Mouse (Mus musculus) liver, embryonic 13.5 days (tissue): ENCODE data around the gene Fam227b. TPM values are rescaled to one million over a fixed set of nuclear protein-coding genes. Genes with fewer than 3 reads are reported as not detected.

Experiments used
- ATAC-seq: fragments of 200-750 bp; cut with Nextera tagmentation; 2 replicates; pipeline ENCODE4 v1.8.0; 2017; ENCODE audit warnings: low read depth, mild to moderate bottlenecking, moderate number of reproducible peaks, moderate library complexity
- DNase-seq: peaks from one replicate; pipeline ENCODE4 v3.0.0; 2022
- H3K27ac ChIP-seq: fragments of 300-500 bp; sonication (generic); 2 replicates; pipeline ENCODE4 v1.5.1; 2015; ENCODE audit warnings: moderate library complexity, mild to moderate bottlenecking, inconsistent platforms
- H3K27me3 ChIP-seq: fragments of 300-500 bp; sonication (generic); 2 replicates; pipeline ENCODE4 v1.6.1; 2015; ENCODE audit warnings: mild to moderate bottlenecking, inconsistent platforms
- H3K36me3 ChIP-seq: fragments of 300-500 bp; sonication (generic); 2 replicates; pipeline ENCODE4 v1.6.1; 2015; ENCODE audit warnings: mild to moderate bottlenecking, inconsistent platforms
- H3K4me1 ChIP-seq: fragments of 300-500 bp; sonication (generic); replicated peaks from 2 replicates; pipeline ENCODE4 v1.6.1; 2015; ENCODE audit warnings: inconsistent platforms
- H3K4me2 ChIP-seq: fragments of 300-500 bp; sonication (generic); 2 replicates; pipeline ENCODE4 v1.6.1; 2015; ENCODE audit warnings: inconsistent platforms, mild to moderate bottlenecking, moderate library complexity
- H3K4me3 ChIP-seq: fragments of 300-500 bp; sonication (generic); replicated peaks from 2 replicates; pipeline ENCODE4 v1.5.1; 2015; ENCODE audit warnings: mild to moderate bottlenecking, inconsistent platforms
- H3K9ac ChIP-seq: fragments of 300-500 bp; sonication (generic); 2 replicates; pipeline ENCODE4 v1.6.1; 2015; ENCODE audit warnings: mild to moderate bottlenecking, inconsistent platforms
- H3K9me3 ChIP-seq: fragments of 300-500 bp; sonication (generic); replicated peaks from 2 replicates; pipeline ENCODE4 v1.6.1; 2016; ENCODE audit warnings: inconsistent platforms
- WGBS: fragments of 180-500 bp; shearing (Covaris S2); methylation state at CpG from one replicate; pipeline ENCODE4 v1.1.7; 2015; ENCODE audit not compliant: insufficient replicate concordance; 5-methylcytosine and 5-hydroxymethylcytosine counted together
- polyA plus RNA-seq: library from polyadenylated mRNA; unstranded; fragments of >200 nt; fragmentation: Nextera tagmentation; extraction: Ambion mirVana; gene quantifications from 2 replicates; pipeline ENCODE4 v1.2.1, GENCODE M21; 2015

Gene Fam227b
- polyA plus RNA-seq, 1 experiment from 2014 or later = not detected

- Histone ChIP-seq H3K9me3 (no peaks in the 10 kb centered on the region), H3K4me2 (no peak overlapping the region), H3K4me1 (no peaks in the 10 kb centered on the region), H3K4me3 (no peak overlapping the region), H3K27ac (no peak overlapping the region), H3K9ac (no peak overlapping the region), H3K27me3 (no peaks in the 10 kb centered on the region), H3K36me3 (no peaks in the 10 kb centered on the region)
- DNase-seq (no peak), ATAC-seq (no peak)
- 68% methylated on average over 6 of the region's 6 CpGs for WGBS
Observed at GRCm38 (mm10) chr2:125973207-125973606, 178.6 kb downstream of the Fam227b start.

DNA sequence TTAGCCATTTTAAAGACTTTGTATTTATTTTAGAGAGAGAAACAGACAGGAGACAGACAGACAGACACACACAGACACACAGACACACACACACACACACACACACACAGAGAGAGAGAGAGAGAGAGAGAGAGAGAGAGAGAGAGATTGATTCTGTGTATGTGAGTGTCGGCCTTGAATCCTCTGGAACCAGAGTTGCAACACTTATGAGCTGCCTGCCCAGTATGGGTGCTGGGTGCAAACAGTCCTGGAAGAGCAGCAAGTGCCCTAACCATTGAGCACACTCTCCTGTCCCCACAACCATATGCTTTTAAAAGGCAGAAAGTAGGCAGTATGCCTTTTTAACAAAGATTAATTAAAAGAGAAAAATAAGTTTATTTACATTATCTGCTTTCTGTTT lies 183.0 kb downstream of the Fam227b start:
- H3K9me3 ChIP-seq = no peaks in the 10 kb centered on the region
- H3K27ac ChIP-seq = no peak overlapping the region
- H3K36me3 ChIP-seq = no peaks in the 10 kb centered on the region
- no peak overlapping the region for H3K4me3 ChIP-seq
- no peaks in the 10 kb centered on the region for H3K4me1 ChIP-seq
- H3K27me3 ChIP-seq = no peaks in the 10 kb centered on the region
- DNase-seq (no peak), ATAC-seq (no peak)
- H3K4me2 ChIP-seq = no peak overlapping the region
- 58% methylated on average over 1 of the region's 1 CpGs for WGBS
- no peak overlapping the region for H3K9ac ChIP-seq

DNA sequence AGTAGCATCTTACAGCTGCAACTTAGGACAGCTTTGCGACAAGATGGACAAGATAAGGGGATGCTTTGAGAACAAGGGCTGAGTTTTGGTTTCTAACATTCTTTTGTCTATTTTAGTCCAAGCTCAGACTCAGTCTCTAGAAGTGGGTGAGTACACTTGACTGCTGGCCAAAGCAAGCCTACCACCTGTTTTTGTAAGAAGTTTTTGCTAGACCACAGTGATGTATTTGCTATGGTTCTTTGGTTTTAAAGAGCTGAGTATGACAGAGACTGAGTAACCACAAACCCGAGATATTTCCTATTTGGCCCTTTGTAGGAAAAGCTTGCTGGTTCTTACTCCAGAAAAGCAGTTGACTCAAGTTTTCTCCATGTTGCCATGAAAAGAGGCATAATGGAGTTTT lies 203.6 kb downstream of the Fam227b start:
- Histone ChIP-seq H3K27ac (no peak overlapping the region), H3K4me3 (no peak overlapping the region), H3K9me3 (no peaks in the 10 kb centered on the region), H3K27me3 (no peaks in the 10 kb centered on the region), H3K4me2 (no peak overlapping the region), H3K4me1 (no peaks in the 10 kb centered on the region), H3K9ac (no peak overlapping the region), H3K36me3 (peaks cover 5% of the 10 kb centered on the region; the same call in 1 of the 2 replicates)
- DNase-seq (no peak), ATAC-seq (no peak)
- WGBS = 67% methylated on average over 2 of the region's 2 CpGs

DNA sequence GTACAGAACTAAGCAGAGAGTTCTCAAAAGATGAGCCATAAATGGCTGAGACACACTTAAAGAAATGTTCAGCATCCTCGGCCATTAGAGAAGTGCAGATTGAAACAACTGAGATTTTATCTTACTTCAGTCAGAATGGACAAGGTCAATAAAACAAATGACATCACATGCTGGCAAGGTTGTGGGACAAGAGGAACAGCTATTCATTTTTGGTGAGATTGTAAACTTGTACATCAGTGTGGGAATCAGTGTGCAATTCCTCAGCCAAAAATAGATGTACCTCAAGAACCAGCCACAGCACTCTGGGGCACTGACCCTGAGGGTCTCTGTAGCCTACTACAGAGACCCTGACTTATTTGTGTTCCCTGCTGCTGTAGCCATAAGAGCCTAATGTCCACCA lies 208.5 kb downstream of the Fam227b start:
- Histone ChIP-seq H3K4me2 (no peak overlapping the region), H3K36me3 (no peaks in the 10 kb centered on the region), H3K27ac (no peak overlapping the region), H3K4me1 (no peaks in the 10 kb centered on the region), H3K4me3 (no peak overlapping the region), H3K9me3 (no peaks in the 10 kb centered on the region), H3K27me3 (no peaks in the 10 kb centered on the region), H3K9ac (no peak overlapping the region)
- 53% methylated on average over 1 of the region's 1 CpGs for WGBS
- ATAC-seq (no peak), DNase-seq (no peak)

GRCm38 (mm10) chr2:125941111-125941785 lies 210.6 kb downstream of the Fam227b start:
- Histone ChIP-seq H3K9ac (no peak overlapping the region), H3K27me3 (no peaks in the 10 kb centered on the region), H3K36me3 (no peaks in the 10 kb centered on the region), H3K4me3 (no peak overlapping the region), H3K4me2 (no peak overlapping the region), H3K9me3 (no peaks in the 10 kb centered on the region), H3K4me1 (no peaks in the 10 kb centered on the region), H3K27ac (no peak overlapping the region)
- WGBS = 63% methylated on average over 6 of the region's 6 CpGs
- DNase-seq (no peak), ATAC-seq (no peak)

- Histone ChIP-seq H3K36me3 (no peaks in the 10 kb centered on the region), H3K4me1 (no peaks in the 10 kb centered on the region), H3K9ac (no peak overlapping the region), H3K27ac (no peak overlapping the region), H3K4me2 (no peak overlapping the region), H3K4me3 (no peak overlapping the region), H3K27me3 (no peaks in the 10 kb centered on the region), H3K9me3 (no peaks in the 10 kb centered on the region)
- WGBS = 73% methylated on average over 6 of the region's 6 CpGs
- DNase-seq (no peak), ATAC-seq (no peak)
Observed at GRCm38 (mm10) chr2:125938993-125939642, 212.7 kb downstream of the Fam227b start.

DNA sequence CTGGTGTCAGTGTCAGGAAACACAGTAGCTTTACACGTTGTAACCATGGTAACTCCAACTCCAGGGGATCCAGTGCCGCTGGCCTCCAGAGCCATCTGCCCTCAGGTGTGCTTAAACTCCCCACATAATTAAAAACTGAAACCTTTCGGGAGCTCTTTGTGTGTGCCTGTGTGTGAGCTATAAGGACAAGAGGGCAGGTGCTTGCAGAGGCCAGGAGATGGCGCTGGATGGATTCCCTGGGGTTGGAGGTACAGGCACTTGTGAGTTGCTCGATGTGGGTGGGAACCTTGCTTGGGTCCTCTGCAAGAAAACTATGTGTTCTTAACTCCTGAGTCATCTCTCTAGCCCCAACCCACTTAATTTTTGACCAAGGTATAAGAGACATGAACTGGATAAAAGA lies 215.4 kb downstream of the Fam227b start:
- H3K9me3 ChIP-seq = no peaks in the 10 kb centered on the region
- WGBS = 53% methylated on average over 5 of the region's 5 CpGs
- H3K36me3 ChIP-seq = peaks cover 3% of the 10 kb centered on the region; the same call in 1 of the 2 replicates
- no peak overlapping the region for H3K9ac ChIP-seq
- no peak overlapping the region for H3K4me3 ChIP-seq
- DNase-seq (no peak), ATAC-seq (no peak)
- no peaks in the 10 kb centered on the region for H3K27me3 ChIP-seq
- H3K4me2 ChIP-seq = no peak overlapping the region
- no peak overlapping the region for H3K27ac ChIP-seq
- no peaks in the 10 kb centered on the region for H3K4me1 ChIP-seq

DNA sequence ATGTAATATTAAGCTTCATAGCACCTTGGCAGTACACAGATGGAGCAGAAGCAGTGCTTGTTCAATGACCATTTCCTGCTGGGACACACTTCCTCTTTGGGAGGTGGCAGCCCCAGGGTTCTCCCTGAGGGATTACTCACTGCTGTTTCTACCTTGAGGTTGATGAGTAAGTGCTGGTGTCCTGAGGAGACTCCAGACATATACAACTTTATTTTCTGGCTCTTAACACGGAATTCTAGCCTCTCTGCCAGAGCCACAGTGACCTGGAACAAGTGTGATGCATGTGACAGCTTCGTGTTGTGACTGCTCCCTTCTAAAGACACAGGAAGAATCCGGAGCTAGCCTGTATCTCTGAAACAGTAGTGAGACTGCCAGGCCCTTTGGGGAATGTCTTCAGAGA lies 217.8 kb downstream of the Fam227b start:
- H3K9me3 ChIP-seq = no peaks in the 10 kb centered on the region
- peaks cover 3% of the 10 kb centered on the region; the same call in 1 of the 2 replicates for H3K36me3 ChIP-seq
- no peak overlapping the region for H3K4me3 ChIP-seq
- no peak for ATAC-seq
- no peak for DNase-seq
- 58% methylated on average over 3 of the region's 3 CpGs for WGBS
- no peaks in the 10 kb centered on the region for H3K27me3 ChIP-seq
- no peak overlapping the region for H3K4me2 ChIP-seq
- no peak overlapping the region for H3K9ac ChIP-seq
- H3K27ac ChIP-seq = no peak overlapping the region
- no peaks in the 10 kb centered on the region for H3K4me1 ChIP-seq

Other genes with a start within 250 kb of the Fam227b start
- 0.10 and 0.14 TPM in 2 replicates for gene Fgf7, start 117.3 kb downstream of the Fam227b start, polyA plus RNA-seq
- gene Dtwd1, start 137 bp upstream of the Fam227b start, polyA plus RNA-seq = 28.5 and 30.0 TPM in 2 replicates
- not detected in 2 replicates for gene Gm17555, start 63.1 kb upstream of the Fam227b start, polyA plus RNA-seq